Mouse (Mus musculus) brown adipose tissue, adult 24 weeks (tissue): Measurements from ENCODE around the gene Ccl9. TPM values are rescaled to one million over a fixed set of nuclear protein-coding genes. Genes with fewer than 3 reads are reported as not detected.

Experiments
- H3K27ac ChIP-seq: fragments of 200-500 bp; replicated peaks from 2 replicates; pipeline ENCODE4 v1.5.1; 2012; ENCODE audit warnings: low read depth, mild to moderate bottlenecking, low read length
- H3K4me1 ChIP-seq: fragments of 200-500 bp; 2 replicates; pipeline ENCODE4 v1.6.1; 2012; ENCODE audit warnings: low read length, mixed read lengths; ENCODE audit not compliant: control insufficient read depth, insufficient read depth, insufficient read length
- H3K4me3 ChIP-seq: fragments of 200-500 bp; 2 replicates; pipeline ENCODE4 v1.5.1; 2012; ENCODE audit warnings: low read depth, mild to moderate bottlenecking, low read length, moderate library complexity; ENCODE audit not compliant: insufficient read depth
- polyA plus RNA-seq: library from polyadenylated mRNA; stranded (reverse); fragments of >200 nt; gene quantifications from 2 replicates; pipeline ENCODE4 v1.2.4, GENCODE M21; 2012; ENCODE audit not compliant: missing spikeins, insufficient read depth, insufficient read length

The Ccl9 gene
- polyA plus RNA-seq, 1 experiment, result 13.7 TPM

DNA sequence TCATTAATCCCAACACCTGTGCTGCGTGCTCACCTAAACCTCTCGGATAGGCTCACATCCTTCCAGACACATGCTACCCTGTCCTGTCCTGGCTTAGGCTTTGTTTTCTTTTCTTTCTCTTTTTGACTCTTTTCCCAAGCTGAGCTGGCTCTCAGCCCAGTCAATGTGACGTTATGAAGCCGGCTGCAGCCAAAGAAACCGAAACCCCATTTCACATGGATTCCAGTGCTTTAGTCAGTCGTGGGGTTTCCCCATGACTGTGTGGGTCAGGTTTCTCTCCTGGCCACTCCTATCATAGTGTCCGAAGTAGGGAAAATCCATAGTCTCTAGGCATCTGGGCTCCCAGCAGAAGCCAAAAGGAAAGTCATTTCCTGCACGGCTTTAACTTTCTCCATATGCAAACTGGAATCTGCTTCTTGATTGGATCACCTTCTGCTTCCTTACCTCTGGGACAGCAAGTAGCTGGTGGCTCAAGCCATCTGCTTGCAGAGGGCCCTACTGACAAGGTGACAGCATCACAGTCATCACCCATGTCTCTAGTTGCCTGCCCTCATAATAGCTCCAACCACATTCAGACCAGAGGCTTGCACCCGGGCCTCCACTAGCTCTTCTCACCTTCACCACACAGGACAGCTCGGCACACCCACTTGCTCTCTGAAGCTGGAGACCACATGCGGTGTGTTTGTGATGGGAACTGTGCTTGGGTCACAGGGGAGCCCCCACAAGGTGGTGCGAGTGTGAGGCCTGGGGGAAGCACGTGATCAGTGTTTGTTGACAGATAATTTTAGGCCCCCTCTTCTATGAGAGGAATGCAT lies 43.6 kb downstream of the Ccl9 start:
- H3K27ac ChIP-seq, result no peak overlapping the region
- H3K4me1 ChIP-seq, result peaks cover 5% of the 10 kb centered on the region; the same call in 1 of the 2 replicates
- H3K4me3 ChIP-seq, result peak overlapping the region; percentile 37

- Histone ChIP-seq H3K4me1 (peaks cover 5% of the 10 kb centered on the region; the same call in 1 of the 2 replicates), H3K27ac (no peak overlapping the region), H3K4me3 (no peak overlapping the region; the same call in 1 of the 2 replicates)
Measured at GRCm38 (mm10) chr11:83534143-83534542, 44.3 kb downstream of the Ccl9 start.

GRCm38 (mm10) chr11:83533192-83533591 lies 45.2 kb downstream of the Ccl9 start:
- Histone ChIP-seq H3K27ac (no peak overlapping the region), H3K4me1 (peaks cover 5% of the 10 kb centered on the region; the same call in 1 of the 2 replicates), H3K4me3 (no peak overlapping the region)

GRCm38 (mm10) chr11:83530360-83530759 lies 48.1 kb downstream of the Ccl9 start, which contains the start of gene Ccl5:
TSS of gene Ccl5 (minus strand) at chr11:83530518.
- H3K4me3 ChIP-seq, result no peak within 1 kb of the TSS
- peaks cover 5% of the 10 kb centered on the region; the same call in 1 of the 2 replicates for H3K4me1 ChIP-seq
- no peak within 1 kb of the TSS for H3K27ac ChIP-seq

DNA sequence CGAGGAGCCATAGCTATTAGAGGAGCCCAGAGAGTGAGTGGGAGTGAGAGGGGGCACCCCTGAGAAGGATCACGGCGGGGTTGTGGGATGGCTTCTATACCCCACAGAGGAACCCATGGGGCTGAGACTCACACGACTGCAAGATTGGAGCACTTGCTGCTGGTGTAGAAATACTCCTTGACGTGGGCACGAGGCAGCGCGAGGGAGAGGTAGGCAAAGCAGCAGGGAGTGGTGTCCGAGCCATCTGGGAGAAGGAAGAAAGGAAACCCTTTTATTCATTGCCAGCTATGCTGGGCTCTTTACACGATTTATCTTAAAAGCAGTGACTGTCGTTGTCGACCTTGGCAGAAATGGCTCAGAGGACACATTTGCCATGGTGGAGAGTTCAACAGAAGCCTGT lies 49.4 kb downstream of the Ccl9 start:
- no peak overlapping the region for H3K4me3 ChIP-seq
- no peaks in the 10 kb centered on the region for H3K4me1 ChIP-seq
- H3K27ac ChIP-seq, result no peak overlapping the region

Other genes starting within 250 kb of the Ccl9 start
- not detected in 2 replicates for gene Rasl10b, start 169.5 kb downstream of the Ccl9 start, polyA plus RNA-seq
- not detected in 2 replicates for gene Gas2l2, start 149.2 kb downstream of the Ccl9 start, polyA plus RNA-seq
- gene 1700020L24Rik, start 141.0 kb downstream of the Ccl9 start, polyA plus RNA-seq, result 2.9 TPM in 1 of 2 replicates, not detected in the other
- 5.4 and 6.6 TPM in 2 replicates for gene Mmp28, start 115.6 kb downstream of the Ccl9 start, polyA plus RNA-seq
- gene Taf15, start 105.5 kb downstream of the Ccl9 start, polyA plus RNA-seq, result 29.8 and 35.5 TPM in 2 replicates
- gene Heatr9, start 56.5 kb downstream of the Ccl9 start, polyA plus RNA-seq, result not detected in 2 replicates
- gene Ccl5, start 48.1 kb downstream of the Ccl9 start, polyA plus RNA-seq, result 3.7 and 4.0 TPM in 2 replicates
- gene Ccl6, start 14.5 kb upstream of the Ccl9 start, polyA plus RNA-seq, result 21.1 and 56.5 TPM in 2 replicates
- not detected in 2 replicates for gene Rpl9-ps1, start 67.0 kb upstream of the Ccl9 start, polyA plus RNA-seq
- gene Ccl3, start 70.7 kb upstream of the Ccl9 start, polyA plus RNA-seq, result 1.5 and 4.1 TPM in 2 replicates
- 3.8 TPM in 1 of 2 replicates, not detected in the other for gene Ccl4, start 83.9 kb upstream of the Ccl9 start, polyA plus RNA-seq
- gene Wfdc17, start 125.4 kb upstream of the Ccl9 start, polyA plus RNA-seq, result 15.5 and 20.8 TPM in 2 replicates
- gene Wfdc18, start 130.4 kb upstream of the Ccl9 start, polyA plus RNA-seq, result not detected in 2 replicates
- gene Wfdc21, start 168.3 kb upstream of the Ccl9 start, polyA plus RNA-seq, result 5.5 and 18.4 TPM in 2 replicates
- gene Heatr6, start 175.1 kb upstream of the Ccl9 start, polyA plus RNA-seq, result 6.1 and 6.5 TPM in 2 replicates